Mouse (Mus musculus) neural tube, postnatal 0 days (tissue): ENCODE data around the gene Slc2a1. TPM values are rescaled to one million over a fixed set of nuclear protein-coding genes. Genes with fewer than 3 reads are reported as not detected.

Experiments
- microRNA counts: library from miRNA; unstranded; fragments of <30 nt; microRNA quantifications from one replicate; lab custom pipeline; 2015
- microRNA-seq: library from miRNA; unstranded; fragments of <30 nt; microRNA quantifications from one replicate; pipeline ENCODE4, GENCODE M21; 2016
- polyA plus RNA-seq: library from polyadenylated mRNA; unstranded; fragments of >200 nt; fragmentation: Nextera tagmentation; extraction: Ambion mirVana; gene quantifications from 2 replicates; pipeline ENCODE4 v1.2.1, GENCODE M21; 2015

Slc2a1 gene
- polyA plus RNA-seq, result 49.0 and 56.7 TPM in 2 replicates

DNA sequence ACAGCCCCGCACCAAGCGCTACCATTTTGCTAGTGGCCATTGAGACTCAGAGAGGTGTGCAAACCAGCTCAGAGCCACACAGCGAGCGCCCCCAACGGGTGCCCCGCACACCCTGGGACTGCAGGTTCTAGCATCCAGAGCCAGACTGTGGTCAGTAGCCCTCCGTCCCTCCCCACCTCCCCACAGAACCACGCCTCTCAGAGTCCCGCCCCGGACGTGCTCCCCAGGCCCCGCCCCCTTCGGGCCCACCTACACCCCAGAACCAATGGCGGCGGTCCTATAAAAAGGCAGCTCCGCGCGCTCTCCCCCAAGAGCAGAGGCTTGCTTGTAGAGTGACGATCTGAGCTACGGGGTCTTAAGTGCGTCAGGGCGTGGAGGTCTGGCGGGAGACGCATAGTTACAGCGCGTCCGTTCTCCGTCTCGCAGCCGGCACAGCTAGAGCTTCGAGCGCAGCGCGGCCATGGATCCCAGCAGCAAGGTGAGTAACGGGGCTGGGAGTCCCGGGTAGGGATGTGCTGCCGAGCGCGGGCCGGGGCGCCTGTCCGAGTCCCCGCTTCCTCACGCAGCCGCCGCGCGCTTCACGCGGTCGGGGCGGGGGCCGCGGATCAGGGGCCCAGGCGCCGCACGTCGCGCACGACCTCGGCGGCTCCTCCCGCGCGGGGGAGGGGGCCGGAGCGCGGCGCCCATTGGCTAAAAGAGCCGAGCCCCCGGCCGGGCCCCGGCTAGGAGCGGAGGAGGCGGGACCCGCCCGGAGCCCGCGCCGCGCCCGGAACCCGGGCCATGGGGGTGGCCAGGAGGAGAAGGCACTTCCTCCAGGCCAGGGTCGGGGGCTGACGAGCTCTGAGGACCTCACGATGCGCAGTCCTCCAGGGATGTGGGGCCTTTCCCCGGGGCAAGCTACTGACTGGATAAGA lies at the start of gene Slc2a1:
TSS of gene Slc2a1 (plus strand) at position 217 of the 914 bp plus-strand sequence.

DNA sequence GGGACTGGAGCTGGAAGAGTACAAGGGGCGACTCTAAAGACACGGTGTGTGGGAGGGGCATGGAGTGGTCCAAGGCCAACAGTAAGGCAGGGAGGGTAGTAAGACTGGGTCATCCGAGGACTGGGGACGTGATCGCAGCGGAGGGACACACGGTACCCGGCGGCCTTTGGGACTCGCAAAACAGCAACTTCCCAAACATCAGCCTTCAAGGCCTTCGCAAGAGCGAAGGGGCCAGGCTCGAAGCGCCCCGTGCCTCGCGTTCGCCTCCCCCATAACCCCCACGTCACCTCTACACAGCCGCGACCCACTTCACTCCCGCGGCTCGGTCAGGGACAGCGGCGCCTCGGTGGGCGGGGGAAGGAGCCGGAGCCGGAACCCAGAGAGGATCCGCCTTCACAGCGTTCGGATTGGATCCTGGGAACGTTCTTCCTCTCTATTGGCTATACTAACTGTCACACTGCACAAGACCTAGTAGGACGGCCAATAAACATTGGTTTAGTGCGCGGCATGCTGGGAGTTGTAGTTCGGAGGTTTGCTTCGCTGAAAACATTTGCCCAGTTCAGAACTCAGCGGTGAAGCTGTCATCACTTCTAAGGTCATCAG lies 65.4 kb downstream of the Slc2a1 start, which contains the start of gene Zfp691:
TSS of gene Zfp691 (minus strand) at position 345 of the 603 bp plus-strand sequence.

MicroRNA genes within 50 kb of the gene (microRNA counts, 519-probe panel; counts per million panel counts)
- 40.5 counts per million for microRNA mmu-miR-1957 (lab: Ali Mortazavi, UCI)

Small RNA genes within 50 kb of the gene (microRNA-seq; reads per million reads assigned to microRNA genes)
- gene Mir1957a, result not detected

Other genes with a start within 250 kb of the Slc2a1 start
- not detected in 2 replicates for gene Olfr1331, start 244.1 kb upstream of the Slc2a1 start, polyA plus RNA-seq
- gene Olfr1330, start 220.1 kb upstream of the Slc2a1 start, polyA plus RNA-seq, result not detected in 2 replicates
- gene Olfr1329, start 191.2 kb upstream of the Slc2a1 start, polyA plus RNA-seq, result not detected in 2 replicates
- not detected in 2 replicates for gene Olfr1328, start 170.1 kb upstream of the Slc2a1 start, polyA plus RNA-seq
- 0.09 and 0.13 TPM in 2 replicates for gene Lao1, start 147.1 kb upstream of the Slc2a1 start, polyA plus RNA-seq
- gene Zfp691, start 65.5 kb downstream of the Slc2a1 start, polyA plus RNA-seq, result 3.4 and 3.7 TPM in 2 replicates
- 0.43 and 0.82 TPM in 2 replicates for gene Ermap, start 81.3 kb downstream of the Slc2a1 start, polyA plus RNA-seq
- gene Svbp, start 86.6 kb downstream of the Slc2a1 start, polyA plus RNA-seq, result 176 and 177 TPM in 2 replicates
- gene Tmem269, start 109.5 kb downstream of the Slc2a1 start, polyA plus RNA-seq, result 0.13 and 0.41 TPM in 2 replicates
- gene AU022252, start 124.0 kb downstream of the Slc2a1 start, polyA plus RNA-seq, result 19.6 and 25.0 TPM in 2 replicates
- gene P3h1, start 124.2 kb downstream of the Slc2a1 start, polyA plus RNA-seq, result 12.8 and 13.9 TPM in 2 replicates
- gene Cldn19, start 146.7 kb downstream of the Slc2a1 start, polyA plus RNA-seq, result 5.6 and 6.3 TPM in 2 replicates
- 978 and 1,085 TPM in 2 replicates for gene Ybx1, start 185.9 kb downstream of the Slc2a1 start, polyA plus RNA-seq
- 42.3 and 44.7 TPM in 2 replicates for gene Ppih, start 211.8 kb downstream of the Slc2a1 start, polyA plus RNA-seq